Mouse (Mus musculus) layer of hippocampus, adult 9-10 months (tissue): ENCODE results near the gene Srarp.

Experiments used
- DNase-seq: peaks from one replicate; pipeline ENCODE4 v3.0.0; 2022; ENCODE audit warnings: low spot score

The Srarp gene

DNA sequence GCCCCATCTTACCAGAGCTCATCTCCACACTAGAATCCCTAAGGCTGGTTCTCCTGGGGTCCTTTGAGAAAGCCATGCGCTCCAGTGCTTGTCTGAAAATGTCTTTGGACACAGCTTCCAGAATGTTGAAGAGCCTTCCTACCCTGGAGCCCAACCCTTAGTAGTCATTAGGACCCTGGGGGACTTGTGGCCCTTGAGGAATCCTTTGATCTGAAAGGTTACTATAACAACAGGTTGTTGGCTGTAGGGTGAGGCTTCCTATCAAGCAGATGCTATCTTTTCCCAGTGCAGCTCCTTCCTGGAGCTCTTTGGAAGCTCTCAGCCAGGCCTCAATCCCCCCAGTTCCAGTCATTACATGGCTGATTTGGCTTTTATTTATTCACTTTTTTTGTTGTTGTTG is at the start of gene Srarp:
Gene Srarp, minus strand, starts transcription at position 132 of the 400 bp plus-strand sequence.
- no peak for DNase-seq

DNA sequence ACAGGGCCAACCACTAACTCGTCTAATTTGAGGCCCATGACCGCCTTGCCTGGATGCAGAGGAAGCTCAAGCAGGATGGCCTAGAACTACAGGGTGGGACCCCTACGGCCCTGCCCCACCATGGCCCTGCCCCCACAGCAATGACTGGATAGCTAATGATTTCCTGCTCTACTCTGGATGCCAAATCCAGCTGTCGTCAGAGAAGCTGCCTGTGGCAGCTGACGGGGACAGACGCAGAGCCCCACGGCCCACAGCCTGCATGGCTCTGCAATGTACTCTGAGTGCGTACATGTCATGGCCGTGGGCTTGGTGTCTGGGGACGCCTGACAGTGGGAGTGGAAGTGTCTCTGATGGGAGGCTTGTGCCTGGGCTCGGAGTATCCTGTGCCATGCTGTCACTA is 48.2 kb upstream of the Srarp start:
- DNase-seq = no peak

DNA sequence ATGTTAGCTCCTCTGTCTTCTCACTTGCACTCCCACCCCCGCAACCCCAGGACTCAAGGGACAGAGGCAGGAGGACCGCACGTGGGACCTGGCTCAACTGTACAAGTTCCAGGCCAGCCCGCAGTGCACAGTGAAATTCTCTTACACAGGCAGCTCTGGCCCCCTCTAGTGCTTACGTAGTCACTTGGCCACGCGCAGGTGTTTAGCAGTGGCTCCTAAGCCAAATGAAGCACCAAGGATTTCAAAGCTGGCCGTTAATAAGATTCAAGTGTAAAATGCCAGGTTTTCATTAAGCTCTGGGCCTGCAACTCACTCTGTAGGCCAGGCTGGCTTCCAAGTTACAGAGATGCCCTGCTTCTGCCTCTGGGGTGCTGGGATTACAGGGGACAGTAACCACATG is 43.5 kb upstream of the Srarp start:
- DNase-seq = no peak

DNA sequence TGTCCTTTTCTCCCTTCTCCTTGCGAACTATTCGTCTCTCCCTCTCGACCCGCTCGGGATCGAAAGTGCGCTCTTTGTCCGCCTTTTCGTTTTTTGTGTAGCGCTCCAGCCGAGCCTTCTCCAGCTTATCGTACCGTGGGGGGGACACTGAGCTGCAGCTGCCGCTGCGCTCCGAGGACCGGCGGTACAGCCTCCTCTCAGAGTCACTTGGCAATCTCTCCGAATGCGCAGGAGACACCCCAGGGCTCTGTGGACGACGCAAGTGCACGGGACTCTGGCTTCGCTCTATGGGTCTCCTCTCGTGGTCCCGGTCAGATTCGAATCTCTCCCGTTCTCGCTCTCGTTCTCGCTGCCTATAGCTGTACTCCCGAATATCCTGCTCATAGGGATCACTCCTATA is 42.9 kb upstream of the Srarp start:
- DNase-seq = no peak

DNA sequence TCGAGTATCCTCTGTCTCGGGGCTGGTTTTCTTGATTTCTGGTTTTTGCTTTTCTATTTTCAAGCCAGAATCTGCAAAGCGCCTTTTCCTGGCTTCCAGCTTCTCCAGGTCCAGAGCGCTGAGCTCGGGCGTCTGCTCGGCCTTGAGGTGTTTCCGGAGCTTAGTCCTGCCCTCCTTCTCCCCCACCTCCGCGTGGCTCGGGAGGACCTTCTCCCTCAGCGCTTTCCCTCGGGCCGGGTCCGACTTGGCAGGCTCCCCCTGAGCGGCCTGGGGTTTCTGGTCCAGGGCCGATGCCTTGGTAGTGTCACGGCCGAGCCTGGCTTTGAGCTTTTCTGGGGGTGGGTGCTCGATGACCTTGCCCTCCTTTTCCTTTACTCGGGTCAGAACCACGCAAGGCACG is 42.3 kb upstream of the Srarp start:
- no peak for DNase-seq

DNA sequence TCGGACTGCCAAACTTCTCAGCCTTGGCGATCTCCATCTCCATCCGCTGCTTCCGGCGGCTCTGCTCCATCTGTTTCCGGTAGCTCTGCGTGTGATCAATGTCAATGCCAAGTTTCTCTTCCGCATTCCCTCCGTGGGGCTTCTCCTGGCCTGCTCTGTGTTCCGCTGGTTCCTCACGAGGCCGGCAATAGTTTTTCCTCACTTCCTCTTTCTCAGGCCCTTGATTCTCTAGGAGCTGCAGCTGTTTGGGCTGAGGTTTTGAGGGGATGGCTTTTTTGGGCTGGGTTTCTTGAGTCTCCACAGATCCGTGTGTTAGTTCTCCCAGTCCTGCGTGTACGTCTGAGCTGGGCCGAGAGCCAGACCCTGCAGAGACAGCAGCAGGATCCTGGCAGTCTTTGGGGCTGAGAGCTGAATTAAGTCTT is 41.8 kb upstream of the Srarp start:
- peak; percentile 58 for DNase-seq

DNA sequence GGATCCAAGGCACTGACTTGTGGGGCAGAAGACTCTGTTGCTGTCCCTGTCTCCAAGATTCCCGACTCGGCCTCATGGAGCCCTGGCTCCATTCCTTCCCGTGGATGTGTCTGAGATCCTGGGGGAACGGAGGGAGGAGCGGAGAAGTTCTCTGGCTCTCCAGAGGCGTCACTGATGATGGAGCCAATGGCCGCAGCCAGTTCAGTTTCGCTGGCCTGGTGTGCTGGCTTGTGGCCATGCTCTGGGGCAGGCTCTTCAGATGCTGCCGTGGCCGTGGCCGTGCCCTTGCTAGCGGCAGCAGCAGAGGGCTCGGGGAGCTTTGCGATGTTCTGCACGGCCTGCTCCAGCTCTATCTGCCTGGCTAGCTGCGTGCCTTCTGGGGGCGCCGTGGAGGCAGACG is 38.5 kb upstream of the Srarp start:
- no peak for DNase-seq

DNA sequence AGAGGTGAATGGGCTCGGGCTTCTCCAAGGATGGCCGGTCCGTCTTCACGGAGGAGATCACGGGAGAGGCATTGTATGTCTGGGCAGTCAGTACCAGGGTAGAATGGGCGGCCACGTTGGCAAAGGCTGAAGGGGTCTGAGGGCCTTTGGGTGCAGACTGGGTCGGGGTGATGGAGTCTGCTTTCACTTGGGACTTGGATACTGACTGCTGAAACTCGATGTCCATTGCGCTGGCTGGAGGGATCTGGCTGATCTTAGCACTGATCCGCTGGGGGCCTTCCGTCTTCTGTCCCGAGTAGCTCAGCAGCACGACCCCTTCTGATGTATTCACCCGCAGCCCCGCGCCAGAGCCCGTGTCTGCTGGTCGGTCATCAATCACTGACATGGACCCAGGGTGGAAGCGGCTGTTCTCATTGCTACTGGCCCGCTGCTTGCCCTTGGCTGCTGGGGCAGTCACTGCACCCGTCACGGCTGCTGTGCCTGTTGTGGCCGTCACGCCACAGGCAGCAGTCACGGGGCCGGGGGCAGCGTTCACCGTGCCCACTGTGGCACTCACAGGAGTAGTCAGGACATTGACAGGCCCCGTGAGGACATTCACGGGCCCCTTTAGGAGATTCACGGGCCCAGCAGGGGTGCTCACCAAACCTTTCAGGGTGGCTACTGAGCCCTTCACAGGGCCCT is 36.9 kb upstream of the Srarp start:
- DNase-seq = no peak

DNA sequence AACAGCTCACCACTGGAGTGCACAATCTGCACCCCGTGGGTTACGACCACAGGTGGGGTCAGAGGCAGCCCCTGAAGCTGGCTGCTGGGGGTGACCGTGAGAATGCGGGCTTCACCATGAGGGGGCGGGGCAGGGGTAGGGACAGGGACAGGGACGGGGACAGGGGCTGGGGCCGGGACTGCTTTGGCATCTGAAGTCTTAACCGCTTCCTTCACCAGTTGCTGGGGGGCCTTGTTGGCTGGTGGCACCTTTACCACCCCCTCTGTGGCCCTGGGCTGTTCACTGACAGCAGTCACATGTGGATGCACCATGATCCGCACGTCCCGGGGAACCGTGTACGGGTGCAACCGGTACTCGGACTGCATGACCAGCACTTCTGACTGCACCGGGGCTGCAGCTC is 35.6 kb upstream of the Srarp start:
- no peak for DNase-seq

DNA sequence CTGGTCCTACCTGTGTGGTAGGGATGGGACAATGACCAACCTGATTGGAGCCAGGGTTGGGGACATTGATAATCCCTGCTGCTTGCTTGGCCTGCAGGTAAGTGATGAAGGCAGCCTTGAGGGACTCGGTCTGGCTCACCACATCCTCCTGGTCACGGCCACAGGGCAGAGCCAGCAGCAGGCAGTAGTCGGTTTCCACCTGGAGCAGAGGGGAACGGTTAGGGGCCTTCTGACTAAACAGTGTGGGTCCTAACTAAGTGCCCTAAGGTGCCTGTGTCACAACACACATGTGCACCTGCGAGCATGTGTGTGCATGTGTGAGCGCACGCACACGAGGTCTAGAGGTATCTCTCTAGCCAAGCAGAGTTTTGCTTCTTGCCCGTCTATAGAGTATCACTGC is 33.4 kb upstream of the Srarp start:
- DNase-seq = no peak

DNA sequence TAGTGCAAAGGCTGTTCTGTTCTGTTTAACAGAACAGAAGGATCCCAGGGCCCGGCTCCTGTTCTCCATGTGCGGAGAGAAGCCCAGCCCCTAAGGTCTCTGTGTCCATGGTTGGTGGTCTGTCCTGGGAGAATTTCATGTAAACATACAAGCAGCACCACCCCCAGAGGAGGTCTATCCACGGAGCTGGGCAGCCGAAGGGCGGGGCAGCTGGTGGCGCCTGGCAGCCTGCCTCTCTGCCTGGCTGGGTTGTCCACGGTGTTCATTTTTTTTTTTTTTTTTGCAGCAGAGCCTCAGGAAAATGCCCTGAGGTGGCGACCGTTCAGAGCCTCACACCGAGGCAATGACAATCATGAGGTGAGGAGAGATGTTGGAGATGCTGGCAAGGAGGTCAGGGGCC is 32.7 kb upstream of the Srarp start:
- no peak for DNase-seq

DNA sequence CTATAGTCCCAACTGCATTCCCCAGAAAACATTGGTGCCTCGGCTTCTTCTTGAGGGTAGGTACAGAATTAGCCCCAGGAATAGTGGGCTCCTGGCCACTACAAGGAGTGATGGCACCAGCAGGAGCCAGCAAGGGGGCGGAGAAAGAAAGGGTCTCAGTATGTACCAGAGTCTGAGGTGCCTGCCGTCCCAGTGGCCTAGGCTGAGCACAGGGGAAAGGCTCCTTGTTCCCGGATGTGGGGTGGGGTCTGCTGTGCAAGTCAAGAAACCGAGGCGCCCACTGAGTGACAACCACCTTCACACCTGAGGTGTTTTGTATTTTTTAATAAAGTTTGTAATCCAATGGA is 31.6 kb upstream of the Srarp start:
- no peak for DNase-seq

DNA sequence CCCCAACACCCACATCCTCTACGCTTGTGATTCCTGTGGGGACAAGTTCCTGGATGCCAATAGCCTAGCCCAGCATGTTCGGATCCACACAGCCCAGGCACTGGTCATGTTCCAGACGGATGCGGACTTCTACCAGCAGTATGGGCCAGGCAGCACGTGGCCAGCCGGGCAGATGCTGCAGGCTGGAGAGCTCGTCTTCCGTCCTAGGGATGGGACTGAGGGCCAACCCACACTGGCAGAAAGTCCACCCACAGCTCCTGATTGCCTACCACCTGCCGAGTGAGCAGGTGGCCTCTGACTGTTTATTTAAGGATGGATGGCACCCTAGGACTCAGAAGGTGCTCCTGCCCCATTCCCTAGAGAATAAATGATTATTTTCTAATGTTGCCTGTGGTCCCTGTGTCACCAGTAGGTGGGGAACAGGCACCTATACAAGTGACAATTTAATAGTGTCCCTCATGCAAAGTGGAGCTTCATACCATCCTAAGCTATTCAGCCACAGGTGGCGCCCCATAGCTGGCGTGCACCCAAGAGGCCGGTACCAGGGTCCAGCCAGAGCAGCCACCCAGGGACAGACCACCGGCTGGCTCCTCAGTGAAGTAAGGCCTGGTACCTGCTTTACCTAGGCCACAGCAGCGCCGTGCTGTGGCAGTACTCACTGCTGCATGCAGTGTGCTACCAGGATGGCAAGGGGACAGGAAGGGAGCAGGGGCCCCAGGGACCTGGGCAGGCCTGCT is 31.1 kb upstream of the Srarp start:
- no peak for DNase-seq

DNA sequence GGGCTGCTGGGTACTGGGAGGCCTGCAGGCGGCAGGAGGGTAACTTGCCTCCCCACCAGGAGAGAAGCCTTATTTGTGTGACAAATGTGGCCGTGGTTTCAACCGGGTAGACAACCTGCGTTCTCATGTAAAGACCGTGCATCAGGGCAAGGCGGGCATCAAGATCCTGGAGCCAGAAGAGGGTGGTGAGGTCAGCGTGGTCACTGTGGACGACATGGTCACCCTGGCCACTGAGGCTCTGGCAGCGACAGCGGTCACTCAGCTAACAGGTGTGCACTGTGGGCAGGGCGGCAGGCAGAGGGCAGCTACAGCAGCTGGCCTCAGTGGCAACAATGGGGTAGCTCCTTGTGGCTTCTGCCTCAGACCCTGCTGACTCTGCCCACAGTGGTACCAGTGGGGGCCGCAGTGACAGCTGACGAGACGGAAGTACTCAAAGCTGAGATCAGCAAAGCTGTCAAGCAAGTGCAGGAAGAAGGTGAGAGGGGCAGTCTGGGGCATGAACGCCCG is 30.4 kb upstream of the Srarp start:
- DNase-seq = no peak

DNA sequence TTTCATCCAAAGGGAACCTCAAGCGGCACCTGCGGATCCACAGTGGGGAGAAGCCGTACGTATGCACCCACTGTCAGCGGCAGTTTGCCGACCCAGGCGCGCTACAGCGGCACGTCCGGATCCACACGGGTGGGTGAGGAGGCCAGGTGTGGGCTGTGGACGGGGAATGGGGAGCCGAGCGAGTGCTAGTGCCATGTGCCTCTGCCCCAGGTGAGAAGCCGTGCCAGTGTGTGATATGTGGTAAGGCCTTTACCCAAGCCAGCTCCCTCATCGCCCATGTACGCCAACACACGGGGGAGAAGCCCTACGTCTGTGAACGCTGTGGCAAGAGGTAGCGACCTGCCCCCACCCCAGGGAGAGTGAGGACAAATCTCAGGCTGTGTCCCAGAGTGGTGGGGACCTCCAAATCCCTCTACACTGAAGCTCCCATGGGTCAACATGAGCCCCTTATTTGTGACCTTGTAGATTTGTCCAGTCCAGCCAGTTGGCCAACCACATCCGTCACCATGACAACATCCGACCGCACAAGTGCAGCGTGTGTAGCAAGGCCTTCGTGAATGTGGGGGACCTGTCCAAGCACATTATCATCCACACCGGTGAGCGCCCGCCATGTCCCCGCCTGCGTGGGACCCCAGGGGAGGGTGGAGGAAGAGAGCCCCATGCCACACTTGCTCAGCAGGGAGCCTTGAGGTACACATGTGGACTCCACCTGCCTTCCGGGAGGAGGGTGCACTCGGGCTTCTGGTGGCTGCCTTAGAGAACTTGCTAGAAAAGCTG is 29.8 kb upstream of the Srarp start:
- no peak for DNase-seq

DNA sequence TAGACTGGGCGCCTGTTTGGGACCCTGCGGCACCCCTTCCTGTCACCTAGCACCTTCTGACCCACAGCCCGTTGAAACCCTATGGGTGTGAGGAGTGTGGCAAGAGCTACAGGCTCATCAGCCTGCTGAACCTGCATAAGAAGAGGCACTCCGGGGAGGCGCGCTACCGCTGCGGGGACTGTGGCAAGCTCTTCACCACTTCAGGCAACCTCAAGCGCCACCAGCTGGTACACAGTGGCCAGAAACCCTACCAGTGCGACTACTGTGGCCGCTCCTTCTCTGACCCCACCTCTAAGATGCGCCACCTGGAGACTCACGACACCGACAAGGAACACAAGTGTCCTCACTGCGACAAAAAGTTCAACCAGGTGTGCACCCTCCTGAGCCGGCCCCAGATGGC is 28.8 kb upstream of the Srarp start:
- no peak for DNase-seq

DNA sequence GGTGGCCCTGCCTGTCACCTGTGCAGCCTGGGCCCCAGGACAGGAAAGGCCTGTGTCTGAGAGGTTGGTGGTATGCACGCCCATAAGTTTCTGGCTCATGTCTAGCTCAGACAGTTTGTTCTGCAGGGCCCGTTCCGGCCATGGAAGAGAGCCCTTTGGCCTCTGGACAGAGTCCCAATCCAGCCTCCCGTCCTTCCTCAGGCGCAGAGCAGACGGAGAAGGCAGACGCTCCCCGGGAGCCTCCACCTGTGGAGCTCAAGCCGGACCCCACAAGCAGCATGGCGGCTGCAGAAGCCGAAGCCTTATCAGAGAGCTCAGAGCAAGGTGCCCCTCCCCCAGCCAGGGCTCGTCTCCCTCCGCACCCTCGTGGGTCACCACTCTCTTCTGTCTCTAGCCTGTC is 27.6 kb upstream of the Srarp start:
- no peak for DNase-seq

DNA sequence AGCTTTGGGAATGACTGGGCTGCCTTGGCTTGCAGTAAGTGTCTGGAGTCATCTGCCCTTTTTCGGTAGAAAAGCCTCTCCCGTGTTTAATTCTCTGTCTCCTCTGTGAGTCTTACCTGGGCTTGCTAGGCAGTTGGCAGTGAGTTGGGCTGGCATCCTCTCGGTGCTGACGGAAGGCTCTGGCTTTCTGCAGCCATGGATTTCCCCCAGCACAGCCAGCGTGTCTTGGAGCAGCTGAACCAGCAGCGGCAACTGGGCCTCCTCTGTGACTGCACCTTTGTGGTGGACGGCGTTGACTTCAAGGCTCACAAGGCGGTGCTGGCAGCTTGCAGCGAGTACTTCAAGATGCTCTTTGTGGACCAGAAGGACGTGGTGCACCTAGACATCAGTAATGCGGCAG is 25.7 kb upstream of the Srarp start:
- DNase-seq = no peak

DNA sequence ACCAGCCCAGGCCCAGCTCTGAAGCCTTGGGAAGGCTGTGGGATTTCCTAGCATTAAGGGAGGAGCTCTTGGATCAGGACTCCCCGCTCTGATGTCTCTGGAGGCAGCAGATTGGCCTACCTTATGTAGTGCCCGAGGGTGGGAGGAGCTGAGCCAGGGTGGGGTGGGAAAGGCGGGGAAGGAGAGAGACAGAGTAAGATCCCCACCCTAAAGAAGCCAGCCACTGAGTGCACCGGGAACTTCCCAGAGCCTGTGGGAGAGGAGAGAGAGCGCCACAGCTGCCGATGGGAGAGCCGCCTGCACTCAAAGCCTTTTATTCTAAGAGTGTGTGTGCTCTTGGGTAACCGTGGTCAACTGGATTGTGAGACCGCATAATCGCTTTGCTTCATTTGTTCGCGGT is 25.2 kb upstream of the Srarp start:
- no peak for DNase-seq

DNA sequence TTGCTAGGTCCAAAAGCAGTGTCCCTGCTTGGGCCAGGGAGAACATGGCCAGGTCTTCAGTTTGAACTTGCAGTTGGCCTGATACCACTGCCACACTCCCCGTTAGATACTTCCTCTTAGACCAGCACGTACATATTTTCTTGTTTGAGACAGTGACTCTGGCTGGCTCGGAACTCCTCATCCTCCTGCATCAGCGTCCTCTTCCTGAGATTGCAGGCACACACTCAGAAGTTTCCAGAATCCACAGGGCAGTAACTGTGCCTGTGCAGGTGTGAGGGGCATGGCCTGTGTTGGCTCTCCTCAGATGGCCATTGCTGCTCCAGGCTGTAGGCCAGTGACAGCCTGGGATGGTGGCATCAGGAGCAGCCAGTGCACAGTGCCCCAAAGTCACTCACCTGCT is 24.6 kb upstream of the Srarp start:
- DNase-seq = no peak

DNA sequence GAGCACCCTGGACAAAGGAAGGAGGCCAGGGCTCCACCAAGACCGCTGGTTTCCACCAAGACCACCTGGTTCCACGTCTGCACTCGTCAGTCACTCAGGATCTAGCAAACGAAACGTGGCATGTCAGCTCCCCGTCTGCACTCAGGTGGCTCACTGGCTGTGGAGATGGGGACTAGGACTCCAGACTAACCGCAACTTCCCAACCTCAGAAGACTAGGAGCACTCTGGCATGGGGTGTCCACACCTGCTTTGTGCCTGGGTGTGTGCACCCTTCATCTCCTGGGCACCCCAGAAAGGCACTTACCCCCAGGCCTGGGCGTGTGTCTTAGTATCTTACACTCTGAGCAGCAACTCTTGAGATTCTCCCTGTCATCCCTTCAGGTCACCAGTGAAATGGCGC is 23.9 kb upstream of the Srarp start:
- DNase-seq = no peak

DNA sequence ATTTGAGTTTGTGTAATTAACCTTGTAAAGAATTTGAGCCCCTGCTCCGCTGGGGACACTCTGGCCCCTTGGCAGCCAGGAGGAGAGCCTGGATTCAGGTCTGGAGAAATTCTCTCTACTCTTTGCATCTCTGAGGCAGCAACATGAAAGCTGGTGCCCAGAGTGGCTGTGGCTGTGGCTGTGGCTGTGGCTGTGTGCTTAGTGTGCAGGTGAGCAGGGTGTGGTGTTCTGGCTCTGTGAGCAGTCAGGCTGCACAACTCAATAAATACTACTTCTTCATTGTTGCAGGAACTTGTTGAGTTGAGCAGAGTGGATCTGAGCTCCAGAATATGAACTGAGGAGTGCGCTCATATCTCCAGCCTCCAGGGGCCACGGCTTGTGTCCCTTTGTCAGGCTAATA is 23.0 kb upstream of the Srarp start:
- DNase-seq = no peak

DNA sequence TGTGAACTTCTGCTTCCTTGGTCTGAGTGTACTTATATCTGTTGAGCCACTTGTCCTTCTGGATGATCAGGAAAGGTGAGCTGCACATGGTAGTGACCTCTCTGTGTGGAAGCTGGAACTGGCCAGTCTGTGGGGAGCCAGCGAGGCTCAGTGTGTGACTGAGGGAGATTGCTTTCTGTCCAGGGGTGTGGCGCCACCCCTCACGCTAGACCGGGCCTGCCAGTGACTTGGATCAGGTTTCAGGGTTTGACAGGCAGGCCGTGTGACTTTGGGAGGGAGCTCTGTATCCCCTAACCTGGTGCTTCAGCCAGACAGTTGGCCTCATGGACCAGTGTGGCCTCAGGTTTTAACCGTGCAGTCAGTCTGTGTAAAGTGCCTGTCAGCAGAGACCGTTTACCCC is 22.3 kb upstream of the Srarp start:
- DNase-seq = no peak
